Mouse (Mus musculus) thymus, adult 2 months (tissue): ENCODE measurements around the gene Mrgpre.

Experiments
- CTCF ChIP-seq: fragments of 200-500 bp; IDR thresholded peaks from 2 replicates; pipeline ENCODE4 v1.5.1; 2012; ENCODE audit warnings: mild to moderate bottlenecking, control low read depth, low read length, moderate library complexity, borderline replicate concordance; ENCODE audit not compliant: control insufficient read depth, poor library complexity, insufficient read depth; ENCODE audit errors: extremely low read depth
- POLR2A ChIP-seq: fragments of 200-500 bp; IDR thresholded peaks from 2 replicates; pipeline ENCODE4 v1.6.1; 2012; ENCODE audit warnings: mild to moderate bottlenecking, low read length, control low read depth, moderate library complexity; ENCODE audit not compliant: control insufficient read depth, poor library complexity, insufficient read depth; ENCODE audit errors: extremely low read depth

DNA sequence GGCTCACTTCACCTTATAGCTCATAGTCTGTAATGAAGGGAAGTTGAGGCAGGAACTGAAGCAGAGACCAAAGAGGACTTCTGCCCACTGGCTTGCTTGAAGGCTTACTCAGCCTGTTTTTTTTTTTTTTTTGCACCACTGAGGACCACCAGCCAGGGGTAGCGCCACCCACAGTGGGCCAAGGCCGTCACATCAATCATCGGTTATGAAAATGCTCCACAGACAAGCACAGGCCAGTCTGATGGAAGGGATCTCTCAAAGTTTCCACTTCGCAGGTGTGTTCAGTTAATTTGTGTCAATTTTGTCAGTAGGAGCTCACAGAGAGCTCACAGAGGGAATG is 38.9 kb upstream of the Mrgpre start:
- TF ChIP-seq CTCF (no peak), POLR2A (no peak)
